Mouse (Mus musculus): ENCODE results near the gene Fshr.
"Not testable (repeated sequence)": the region's sequence is repeated elsewhere in the genome, so short reads cannot be mapped to it uniquely, and the experiment has no call there.

The Fshr gene

DNA sequence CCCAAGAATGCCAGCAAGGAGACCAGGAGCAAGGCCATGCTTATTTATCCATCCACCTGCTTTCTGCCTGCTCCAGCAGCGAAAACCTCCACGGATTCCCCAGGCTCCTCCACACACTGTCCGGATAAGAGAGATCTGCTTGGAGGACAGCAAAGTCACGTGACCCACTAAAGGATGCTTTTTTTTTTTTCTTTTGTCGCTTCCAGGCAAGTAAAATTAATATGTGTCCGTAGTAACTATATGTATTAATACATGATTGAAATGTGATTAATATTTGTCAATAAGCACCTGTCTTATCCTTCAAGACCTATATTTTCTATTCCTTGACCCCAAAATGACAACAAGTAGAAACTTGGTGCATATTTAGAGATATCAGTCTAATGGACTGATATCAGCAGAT, at the start of gene Fshr:
Gene Fshr (minus strand): TSS at position 101 of the 400 bp plus-strand sequence.
- DNase-seq (ENCODE audit: low read depth) = no peak

DNA sequence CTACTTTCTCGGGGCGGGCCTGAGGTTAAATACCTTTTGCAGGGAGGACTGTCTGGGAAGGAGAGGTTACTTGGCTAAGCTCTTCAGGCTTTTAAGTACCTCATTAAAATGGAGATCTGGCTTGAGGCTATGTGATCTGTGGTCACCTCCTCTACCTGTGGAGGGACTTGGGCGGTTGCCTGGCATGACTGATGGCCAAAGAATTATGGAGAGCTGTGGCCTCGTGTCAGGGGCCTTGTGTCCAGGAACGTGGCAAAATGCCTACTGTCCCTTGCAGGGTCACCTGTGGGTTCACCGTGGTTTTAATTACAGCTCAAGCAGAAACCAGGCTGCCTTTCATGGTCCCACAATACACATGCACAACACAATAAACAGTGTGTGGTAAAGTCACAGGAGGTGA, 1.7 kb upstream of the Fshr start:
- no peak for DNase-seq (ENCODE audit: low read depth)

DNA sequence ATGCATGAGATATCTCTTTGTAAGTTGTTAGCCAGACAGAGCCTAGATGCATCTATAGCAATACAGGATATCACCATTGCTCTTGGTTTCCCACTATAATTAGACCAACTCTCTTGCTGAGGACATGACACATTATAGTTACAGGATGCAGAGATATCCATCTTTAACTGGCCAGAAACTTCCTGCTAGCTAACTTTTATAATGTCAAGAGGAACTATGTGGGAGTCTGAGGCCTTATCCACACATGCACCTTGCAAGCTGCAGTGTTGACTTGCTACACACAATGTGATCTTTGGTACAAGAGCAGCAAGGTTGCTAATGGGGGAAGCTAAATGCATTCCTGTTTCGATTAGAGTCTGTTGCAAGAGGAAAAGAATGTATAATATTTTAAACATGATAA, 26.9 kb downstream of the Fshr start:
- DNase-seq (ENCODE audit: low read depth) = no peak

DNA sequence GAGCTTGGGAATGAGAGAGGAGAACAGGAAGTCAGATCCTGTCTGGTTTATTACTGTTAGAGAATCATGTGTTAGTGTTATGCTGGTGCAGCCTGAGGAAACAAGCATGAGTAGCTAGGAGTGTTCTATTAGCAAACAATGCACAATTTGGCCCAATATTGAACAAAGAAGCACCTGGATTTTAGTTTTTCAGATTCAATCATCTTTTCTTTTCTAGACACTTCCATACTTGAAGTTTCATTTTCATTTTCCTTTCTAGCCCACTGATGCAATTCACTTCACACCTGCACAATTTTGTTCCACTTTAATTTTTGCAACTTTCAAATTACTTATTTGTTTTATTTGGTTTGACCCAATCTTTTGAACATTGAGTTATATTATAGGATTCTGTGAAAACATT, 35.7 kb downstream of the Fshr start:
- DNase-seq (ENCODE audit: low read depth) = no peak

DNA sequence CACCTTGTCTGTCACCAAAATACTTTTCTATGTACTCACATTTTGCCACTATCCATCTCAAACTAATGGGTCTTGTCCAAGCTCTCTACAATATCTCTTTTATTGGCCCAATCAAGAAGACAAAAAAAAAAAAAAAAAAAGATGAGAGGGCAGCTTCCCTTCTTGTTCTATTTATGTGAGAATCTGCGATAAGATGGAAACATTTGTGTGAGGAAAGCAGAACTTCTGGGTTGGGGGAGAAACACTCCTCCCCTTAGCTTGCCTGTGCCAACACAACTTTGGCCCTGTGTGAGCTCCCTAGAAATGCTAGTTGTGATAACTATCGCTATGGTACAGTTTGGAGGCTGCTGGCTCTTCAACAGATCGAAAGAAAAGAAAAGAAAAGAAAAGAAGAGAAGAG, 38.0 kb downstream of the Fshr start:
- DNase-seq (ENCODE audit: low read depth) = no peak

DNA sequence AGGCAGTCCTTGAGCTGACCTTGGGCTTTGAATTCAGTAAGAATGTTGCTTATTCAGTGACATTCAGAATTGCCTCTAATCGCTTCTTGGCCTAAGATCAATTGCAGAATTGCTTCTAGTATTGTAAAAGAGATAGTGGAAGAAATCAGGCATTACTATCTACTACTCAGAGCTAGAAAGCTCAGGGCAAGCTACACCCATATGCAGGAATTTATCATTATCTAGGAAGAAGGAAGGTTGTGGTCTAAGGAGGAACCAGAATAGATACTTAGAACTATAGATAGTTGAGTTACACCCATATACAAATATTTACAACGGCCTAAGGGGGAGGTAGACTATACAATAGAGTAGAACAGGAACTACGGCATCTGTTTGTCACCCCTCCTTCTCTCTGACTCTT, 41.1 kb downstream of the Fshr start:
- DNase-seq (ENCODE audit: low read depth) = not testable (repeated sequence)

DNA sequence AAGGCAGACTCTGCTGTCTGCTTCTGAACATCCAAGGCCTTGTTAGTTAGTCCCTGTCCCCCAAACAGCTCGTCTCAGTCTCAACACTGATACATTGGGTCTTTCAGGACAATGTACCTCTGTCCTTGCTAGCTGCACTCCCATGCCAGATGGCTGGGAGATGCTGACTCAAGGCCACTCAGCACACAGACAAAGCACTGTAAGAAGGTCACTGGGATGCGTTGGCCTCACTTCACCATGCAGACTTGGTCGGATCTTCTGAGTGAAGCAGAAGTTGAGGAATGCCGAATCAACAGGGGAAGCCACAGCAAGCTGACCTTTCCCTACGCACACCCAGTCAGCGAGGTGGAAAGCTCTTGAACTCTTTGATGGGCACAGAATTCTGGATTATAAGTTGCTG, 55.7 kb downstream of the Fshr start:
- DNase-seq (ENCODE audit: low read depth) = no peak

DNA sequence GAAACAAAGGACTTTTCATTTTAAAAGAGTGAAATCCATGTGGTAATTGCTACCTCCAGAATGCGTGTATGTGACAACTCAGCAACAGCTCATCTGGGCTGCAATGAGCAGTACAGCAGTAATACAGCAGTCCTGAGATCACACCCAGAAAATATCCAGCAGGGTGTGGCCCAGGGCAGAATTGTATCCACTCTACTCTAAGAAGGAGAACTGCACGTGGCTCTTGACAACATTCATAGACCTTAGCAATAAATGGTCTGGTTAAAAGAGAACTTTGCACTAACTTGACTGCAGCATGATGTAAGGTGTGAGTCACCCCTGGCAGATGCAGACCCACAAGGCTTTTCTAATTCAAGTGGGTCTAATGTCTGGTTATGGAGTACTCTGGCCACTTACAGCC, 80.5 kb downstream of the Fshr start:
- DNase-seq (ENCODE audit: low read depth) = no peak

DNA sequence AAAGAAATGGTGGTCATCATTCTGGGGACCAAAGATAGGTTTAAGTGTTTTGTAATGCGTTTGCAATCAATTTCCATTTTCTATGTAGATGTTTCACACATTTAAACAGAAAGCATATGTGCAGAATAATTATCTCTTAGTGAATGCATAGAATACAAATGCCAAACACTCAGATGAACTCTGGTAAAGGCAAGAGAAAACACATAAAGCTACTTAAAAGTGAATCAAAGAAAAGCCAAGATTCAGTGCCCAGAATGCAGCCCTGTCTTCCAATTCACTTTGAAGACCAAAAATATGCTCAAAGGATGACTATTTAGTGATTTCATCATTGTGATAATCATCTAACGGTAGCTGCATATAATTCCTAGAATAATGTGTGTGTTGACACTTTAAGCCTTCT, 81.2 kb downstream of the Fshr start:
- DNase-seq (ENCODE audit: low read depth) = no peak

DNA sequence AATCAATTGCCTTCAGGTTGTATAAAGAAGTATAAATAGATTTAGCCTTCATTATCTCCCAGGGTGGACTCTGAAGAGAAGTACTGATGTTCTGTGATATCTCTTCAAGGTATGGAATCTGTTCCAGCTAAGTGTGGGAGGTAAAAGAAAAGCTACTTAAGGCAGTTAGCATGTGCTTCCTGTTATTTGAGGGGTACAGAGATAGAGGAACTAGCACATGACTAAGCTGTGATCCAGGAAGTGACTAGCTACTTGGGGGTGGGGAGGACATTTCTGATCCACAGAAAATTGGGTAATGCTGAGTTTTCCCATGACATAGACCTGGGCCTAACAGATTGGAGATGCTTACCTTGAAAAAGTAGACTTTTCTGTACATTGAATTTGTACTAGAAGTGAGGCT, 86.5 kb downstream of the Fshr start:
- DNase-seq (ENCODE audit: low read depth) = no peak

DNA sequence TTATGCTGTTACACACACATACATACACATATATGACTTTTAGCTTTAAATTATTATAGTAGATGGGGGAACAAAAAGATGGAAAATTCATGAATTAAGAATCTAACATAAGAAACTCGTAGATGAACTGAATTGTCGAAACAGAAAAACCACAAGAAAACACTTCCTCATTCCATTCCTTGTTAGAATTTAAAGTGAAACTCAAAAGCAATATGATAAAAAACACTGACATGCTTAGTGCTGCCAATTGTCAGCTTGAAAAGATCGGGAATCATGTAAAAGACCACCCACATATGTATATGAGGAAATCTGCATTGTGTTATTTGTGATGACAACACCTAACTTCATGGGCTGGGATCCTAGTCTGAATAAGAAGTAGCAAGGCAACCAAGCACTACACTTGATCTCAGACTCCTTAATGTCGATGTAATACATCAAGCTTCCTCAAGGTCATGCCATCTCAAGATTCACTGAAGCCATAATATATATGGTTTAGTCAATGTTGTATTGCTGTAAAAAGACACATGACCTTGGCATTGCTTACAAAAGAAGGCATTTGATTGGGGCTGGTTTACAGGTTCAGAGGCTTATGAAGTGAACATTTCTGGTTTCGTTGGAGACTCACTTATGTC, 99.6 kb downstream of the Fshr start:
- no peak for DNase-seq (ENCODE audit: low read depth)

DNA sequence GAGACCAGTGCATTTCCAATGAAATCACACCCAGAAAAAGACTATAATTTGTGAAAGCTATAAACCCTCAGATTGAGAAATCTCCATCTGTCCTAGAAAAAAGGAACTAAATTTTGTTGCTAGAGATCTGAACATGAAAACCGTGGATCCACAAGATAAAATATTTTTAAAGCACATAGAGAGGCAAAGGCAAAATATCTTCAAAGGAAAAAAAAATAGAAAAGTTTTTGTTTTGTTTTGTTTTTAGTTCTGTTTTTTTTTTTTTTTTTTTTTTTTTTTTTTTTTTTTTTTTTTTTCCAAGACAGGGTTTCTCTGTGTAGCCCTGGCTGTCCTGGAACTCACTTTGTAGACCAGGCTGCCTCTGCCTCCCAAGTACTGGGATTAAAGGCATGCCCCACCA, 100.7 kb downstream of the Fshr start:
- DNase-seq (ENCODE audit: low read depth) = not testable (repeated sequence)

DNA sequence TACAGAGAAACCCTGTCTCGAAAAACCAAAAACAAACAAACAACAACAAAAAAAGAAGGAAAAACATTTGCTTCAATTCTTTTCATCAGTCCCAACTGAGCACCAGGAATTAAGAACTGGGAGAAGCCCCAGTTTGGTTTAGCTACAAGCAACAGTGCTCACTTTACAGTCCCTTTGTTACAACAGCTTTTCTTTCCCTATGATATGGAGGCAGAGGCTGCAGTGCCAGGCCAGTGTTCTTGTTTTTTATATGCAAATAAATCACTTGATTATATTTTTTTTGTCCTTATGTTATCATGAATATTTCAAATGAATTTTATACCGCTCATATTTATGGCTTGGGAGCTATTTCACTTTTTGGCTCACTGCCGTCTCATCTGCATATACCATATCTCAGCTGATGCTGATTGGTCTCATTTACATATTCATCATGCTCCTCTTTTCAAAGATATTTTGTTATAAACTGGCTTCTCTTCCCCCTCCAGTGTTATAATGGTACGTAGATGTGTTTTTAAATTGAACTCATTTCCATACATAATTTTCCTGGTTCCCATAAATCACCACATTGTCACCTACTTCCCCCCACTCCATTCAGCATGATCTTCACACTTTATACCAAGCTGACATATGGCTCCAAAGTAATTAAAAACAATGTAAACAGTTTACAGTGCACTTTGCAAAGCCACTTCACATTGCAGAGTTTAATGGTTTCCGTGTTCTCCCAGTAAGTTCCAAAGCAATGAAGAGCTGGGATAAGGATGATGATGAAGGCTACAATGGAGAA, 110.6 kb downstream of the Fshr start:
- DNase-seq (ENCODE audit: low read depth) = no peak

DNA sequence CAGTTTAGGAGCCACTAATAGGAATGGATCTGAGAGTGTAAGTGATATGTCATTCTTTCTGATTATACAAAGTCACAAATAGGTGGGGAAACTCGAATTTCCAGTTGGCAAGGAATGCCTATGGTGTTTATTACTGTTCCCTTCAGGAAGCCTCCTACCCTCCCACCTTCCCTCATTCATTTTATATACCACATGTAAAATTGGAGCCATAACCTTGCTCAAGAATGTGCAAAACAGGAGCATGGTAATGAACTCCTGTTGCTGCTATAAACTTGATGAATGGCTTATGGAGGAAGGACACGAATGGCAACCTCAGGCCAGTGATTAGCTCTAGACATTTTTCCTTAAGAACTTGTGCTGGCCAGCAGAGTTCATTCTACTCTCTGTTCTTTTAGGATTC, 117.6 kb downstream of the Fshr start:
- no peak for DNase-seq (ENCODE audit: low read depth)

DNA sequence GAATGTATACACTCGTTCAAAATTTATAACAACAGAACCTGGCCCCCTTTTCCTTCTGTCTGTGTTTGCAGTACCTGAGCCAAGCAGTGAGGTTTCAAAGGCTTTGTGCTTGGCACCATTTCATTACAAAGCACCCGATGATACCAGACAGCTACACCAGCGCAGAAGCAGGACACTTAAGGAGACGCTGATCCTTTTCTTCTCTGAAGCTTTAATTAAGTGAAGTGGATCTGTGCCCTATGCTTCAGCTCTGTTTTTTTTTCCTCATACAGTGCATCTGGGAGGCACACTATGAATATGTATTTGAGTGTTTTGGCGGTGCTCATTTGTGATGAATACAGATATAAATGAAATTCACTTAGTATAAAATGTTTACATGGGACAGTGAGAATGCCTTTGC, 120.8 kb downstream of the Fshr start:
- no peak for DNase-seq (ENCODE audit: low read depth)

DNA sequence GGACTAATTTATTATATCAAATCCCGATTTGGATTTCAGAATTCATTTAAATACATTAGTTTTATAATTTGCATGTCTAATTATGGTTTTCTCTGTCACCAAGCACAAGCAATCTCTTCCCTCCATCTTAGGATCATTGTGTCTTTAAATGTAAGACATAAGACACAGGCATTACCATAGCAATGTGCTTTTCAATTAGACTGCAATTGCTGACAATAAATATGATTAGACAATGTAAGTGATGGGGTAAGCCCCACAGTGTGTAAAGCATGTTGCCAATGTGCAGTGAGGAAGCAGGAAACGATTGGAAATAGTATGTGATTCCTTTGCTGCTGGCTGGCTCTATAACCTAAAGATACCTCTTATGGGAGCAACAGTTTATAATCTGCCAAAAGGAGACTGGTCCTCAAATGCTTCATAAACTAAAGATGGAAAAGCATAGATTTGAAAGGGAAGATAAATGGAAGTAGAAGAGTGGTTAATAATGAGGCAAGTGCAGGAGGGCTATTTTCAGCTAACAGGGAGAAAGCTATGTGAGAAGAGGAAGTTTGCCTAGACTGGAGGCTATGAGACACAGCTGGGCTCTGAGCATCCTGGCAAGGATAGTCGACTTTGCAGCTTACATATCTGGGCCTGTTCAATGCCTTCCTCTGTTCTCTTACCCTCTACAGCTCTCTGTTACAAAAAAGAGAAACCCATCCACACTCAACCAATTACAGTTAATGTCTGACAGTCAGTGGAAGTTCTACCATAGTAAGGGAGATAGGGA, 136.0 kb downstream of the Fshr start:
- no peak for DNase-seq (ENCODE audit: low read depth)

DNA sequence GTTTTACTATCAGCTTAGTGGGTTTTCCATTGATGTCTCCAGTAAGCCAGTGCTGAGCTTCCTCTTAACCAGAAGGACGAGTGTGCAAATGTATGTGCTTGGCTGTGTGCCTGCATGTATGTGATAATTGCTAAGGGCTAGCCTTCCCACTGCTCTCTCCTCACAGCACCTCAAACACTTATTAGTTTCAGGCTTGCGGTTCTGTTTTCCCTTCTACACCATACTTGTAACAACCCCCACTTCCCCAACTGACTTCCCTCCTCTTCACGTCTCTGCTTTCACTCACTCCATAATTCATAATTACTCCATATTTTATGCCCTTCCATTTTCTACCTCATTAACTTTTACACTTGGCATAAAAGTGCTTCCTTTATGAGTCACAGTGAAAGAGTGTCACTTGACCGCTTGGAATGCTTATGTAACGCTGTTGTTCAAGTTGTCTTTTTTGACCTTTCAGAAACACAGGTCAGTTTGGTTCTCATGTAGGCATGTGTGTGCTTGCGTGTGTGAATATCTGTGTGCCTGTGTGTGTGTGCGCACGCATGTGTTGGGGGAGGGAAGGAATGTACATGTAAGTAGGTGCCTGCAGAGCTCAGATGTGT, 138.0 kb downstream of the Fshr start:
- no peak for DNase-seq (ENCODE audit: low read depth)

DNA sequence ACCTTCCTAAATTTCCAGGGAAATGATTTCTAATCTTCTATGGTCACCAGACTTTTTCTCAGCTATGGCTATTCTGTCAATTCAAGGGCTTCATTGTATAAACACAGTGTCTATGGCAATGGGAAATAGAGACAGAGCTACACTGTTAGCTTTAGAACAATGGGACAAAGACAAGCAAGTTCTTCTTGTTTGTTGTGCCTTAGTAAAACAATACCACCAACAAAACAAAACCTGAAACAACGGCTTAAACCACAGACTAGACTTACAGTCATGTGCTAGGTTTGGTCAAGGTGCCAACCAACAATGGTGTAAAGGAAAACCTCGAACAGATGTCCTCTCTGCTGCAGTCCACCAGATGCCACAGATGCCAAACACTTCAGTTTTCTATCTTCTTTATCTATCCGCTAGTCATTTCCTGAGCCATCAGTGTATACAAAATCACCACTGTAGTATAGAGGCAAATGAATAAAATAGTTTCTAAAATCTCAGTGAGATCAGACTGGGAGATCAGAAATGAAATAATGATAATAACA, 149.4 kb downstream of the Fshr start:
- no peak for DNase-seq (ENCODE audit: low read depth)

DNA sequence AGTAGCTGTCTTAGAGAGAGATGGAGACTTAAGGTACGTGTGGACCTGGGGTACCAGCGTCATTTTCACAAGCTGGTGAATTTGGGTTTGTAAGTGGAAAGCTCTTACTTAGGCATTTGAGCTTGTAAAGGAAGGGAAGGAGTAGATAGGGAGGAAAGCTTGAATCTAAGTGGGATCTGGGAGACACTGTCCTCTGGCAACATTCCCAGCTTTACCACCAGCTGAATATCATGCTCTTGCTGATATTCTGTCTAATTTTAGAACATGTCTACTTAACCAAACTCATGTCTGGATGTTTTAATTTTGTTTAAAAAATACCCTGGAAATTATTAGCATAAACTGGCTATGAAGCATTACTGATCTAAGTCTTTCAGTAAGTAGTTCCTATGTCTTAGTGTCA, 151.4 kb downstream of the Fshr start:
- DNase-seq (ENCODE audit: low read depth) = no peak

DNA sequence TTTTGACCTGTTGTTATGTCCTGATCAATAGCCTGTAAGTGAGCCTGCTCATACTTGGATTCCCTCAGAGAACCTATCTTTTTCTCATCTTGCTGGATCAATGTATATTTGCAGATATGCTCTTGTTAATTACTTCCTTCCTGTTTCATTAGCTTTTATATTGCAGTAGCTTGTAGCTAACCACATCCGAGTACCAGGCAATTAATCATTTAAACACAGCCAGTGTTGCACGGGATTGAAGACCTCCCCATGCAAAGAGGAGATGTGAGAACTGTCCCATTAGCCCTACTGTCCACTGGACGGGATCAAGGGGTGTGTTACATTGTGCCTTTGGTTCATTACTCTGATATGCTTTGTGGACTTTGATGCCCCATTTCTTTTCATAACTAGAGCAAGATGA, 154.5 kb downstream of the Fshr start:
- DNase-seq (ENCODE audit: low read depth) = no peak

DNA sequence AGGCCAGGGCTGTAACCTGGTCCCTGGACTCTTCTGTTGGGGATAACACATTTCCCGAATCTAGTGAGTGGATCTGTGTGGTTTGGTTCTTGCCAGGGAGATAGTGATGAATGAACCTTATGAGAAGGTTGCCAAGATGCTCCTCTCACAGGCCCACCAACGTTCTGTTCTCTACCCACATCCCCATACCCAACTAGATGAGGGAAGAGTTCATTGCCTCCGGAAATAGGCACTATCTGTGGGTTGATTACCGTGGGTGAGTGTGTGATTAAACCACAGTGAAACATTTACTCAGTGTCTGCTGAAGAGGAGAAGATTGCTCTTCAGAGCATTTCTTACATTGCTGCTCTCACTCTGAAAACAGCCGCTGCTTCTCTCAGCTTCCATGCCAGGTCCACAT, 163.8 kb downstream of the Fshr start:
- DNase-seq (ENCODE audit: low read depth) = no peak

DNA sequence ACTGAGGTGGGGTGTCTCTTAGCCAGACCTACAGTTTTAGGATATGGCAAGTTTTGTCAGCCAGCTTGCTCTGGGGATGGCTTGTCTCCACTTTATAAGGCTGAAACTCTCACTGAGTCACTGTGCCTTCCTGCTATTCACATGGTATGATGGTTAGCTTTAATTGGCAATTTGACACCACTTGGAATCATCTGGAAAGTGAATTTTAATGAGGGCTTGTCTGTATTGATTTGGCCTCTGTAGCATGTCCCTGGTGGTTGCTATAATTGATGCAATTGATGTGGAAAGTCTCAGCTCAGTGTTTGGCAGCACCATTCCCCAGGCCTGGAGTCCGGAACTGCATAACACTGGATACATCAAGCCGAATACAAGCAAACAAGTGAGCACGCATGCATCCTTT, 164.4 kb downstream of the Fshr start:
- DNase-seq (ENCODE audit: low read depth) = no peak

DNA sequence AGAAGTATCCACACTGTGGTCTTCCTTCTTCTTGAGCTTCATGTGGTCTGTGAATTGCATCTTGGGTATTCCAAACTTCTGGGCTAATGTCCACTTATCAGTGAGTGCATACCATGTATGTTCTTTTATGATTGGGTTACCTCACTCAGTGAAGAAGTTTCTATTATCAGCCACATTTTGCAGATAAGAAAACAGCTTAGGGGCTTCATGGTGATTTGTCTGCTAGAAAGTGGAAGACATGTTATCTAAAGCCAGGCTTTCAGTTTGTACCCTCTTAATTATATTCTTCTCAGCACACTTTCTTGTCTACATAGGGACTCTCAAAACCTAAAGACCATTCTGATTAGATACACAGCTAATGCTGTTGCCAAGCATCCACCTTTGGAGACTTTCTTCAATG, 165.8 kb downstream of the Fshr start:
- DNase-seq (ENCODE audit: low read depth) = no peak

Measured in c-Kit-positive CD71-positive TER-119-negative erythroid progenitor cells, embryonic 14.5 days (primary cell).